Mouse (Mus musculus) embryo, embryonic 11.5 days (tissue): ENCODE results near the gene Ascl1.

ENCODE experiments used
- DNase-seq: peaks from one replicate; pipeline ENCODE4 v3.0.0-alpha.2; 2012; ENCODE audit warnings: low read depth, low spot score

Gene Ascl1

DNA sequence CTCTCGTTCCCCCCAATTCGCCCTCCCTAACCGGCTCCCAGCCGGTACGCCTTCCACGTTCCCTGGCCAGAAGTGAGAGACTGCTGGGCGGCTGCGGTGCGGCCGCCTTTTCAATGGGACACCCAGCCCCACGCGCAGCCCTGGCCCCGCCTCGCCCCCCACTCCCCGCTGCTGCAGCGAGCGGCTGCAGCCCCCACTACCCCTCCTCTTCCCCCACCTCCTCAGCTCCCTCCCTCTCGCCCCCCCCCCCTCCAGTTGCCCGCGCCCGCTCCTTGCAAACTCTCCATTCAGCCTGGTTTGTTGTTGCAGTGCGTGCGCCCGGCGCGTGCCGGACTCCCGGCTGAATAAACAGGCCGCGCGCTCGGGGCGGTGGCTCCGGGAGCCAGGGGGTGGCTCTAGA, at the start of gene Ascl1:
TSS of gene Ascl1 (minus strand) at position 85 of the 400 bp plus-strand sequence.
- no peak for DNase-seq

- DNase-seq, result no peak
Measured at GRCm38 (mm10) chr10:87534172-87534571, 40.7 kb upstream of the Ascl1 start.

DNA sequence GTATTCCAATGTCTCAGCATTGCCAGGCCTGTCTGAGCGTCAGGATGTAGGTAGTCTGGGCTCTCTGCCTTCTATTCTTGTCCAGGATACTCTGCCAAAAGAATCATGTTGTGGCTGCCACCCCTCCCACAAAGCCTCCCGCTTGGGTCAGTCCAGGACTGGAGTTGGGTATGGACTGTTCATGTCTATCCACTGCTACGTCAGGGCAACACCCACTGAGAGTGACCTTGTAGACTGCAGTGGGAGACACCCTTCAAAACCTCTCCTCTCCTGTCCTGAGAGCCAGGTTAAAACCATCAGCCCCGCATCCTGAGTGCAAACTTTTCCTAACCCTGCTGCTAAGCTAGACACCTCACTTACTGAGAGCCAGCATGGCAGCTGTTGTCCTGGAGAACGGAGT, 28.2 kb upstream of the Ascl1 start, which contains the start of gene Pah:
TSS of gene Pah (plus strand) at position 150 of the 400 bp plus-strand sequence.
- DNase-seq, result no peak

- DNase-seq, result no peak
Measured at GRCm38 (mm10) chr10:87520401-87521116, 27.1 kb upstream of the Ascl1 start.

GRCm38 (mm10) chr10:87518585-87518984, 25.1 kb upstream of the Ascl1 start:
- DNase-seq, result no peak

- DNase-seq, result no peak
Measured at GRCm38 (mm10) chr10:87513052-87513451, 19.6 kb upstream of the Ascl1 start.

DNA sequence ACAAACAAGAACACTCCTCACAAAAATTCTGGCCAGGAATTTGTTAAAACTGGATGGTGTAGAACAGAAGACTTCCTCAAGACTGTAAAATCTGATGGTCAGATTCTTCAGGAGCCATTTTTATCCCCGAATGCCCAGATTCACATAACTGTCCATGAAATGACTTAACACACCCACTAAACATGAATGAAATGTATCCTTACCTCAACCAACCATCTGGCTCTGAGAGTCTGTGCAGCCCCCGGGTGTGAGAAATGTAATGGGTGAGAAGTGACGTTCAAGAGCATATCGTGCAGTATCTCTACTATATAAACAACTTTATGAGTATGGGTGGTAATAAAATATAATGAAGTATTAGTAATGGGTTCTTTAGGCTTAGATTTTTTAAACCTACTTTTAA, 15.1 kb upstream of the Ascl1 start:
- no peak for DNase-seq

DNA sequence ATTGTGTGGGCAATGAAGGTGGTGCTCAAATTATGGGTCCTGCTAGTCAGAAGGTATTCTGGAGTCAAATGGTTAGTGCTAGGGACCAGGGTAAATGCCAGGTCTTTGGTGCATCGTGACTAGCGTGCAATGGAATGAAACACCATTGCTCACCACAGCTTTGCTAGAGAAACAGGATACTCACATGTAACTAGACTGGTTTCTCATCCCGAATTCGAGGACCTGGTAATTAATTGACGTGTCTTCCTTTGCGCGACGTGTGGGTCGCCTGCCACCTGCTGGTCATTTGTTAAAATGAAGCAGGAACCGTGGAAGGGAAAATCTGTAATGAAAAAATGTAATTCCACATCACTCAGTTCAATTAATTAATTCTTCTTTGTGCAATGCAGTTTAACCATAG, 10.5 kb upstream of the Ascl1 start:
- DNase-seq, result no peak

DNA sequence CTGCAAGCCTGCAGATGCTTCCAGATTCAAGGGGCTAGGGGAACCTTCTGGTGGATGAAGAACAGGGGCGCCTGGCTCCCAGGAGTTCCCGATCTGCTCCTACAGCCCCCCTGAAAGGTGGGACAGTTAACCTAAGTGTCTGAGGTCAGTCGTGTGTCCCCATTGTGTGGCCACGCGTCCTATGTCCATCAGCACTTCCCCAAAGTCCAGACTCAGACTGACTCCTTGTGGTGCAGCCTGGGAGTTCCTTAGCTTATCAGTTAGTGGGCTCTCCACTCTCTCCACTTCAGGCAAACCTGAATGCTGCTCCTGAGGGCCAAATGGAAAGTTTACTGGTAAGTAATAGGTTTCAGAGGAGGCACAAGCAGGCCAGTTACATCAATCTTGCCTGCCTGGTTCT, 8.8 kb upstream of the Ascl1 start:
- DNase-seq, result no peak

- no peak for DNase-seq
Measured at GRCm38 (mm10) chr10:87501659-87502042, 8.2 kb upstream of the Ascl1 start.

- DNase-seq, result no peak
Measured at GRCm38 (mm10) chr10:87500926-87501658, 7.6 kb upstream of the Ascl1 start.

GRCm38 (mm10) chr10:87497056-87497455, 3.6 kb upstream of the Ascl1 start:
- no peak for DNase-seq

GRCm38 (mm10) chr10:87494596-87494995, 1.1 kb upstream of the Ascl1 start:
- DNase-seq, result no peak

DNA sequence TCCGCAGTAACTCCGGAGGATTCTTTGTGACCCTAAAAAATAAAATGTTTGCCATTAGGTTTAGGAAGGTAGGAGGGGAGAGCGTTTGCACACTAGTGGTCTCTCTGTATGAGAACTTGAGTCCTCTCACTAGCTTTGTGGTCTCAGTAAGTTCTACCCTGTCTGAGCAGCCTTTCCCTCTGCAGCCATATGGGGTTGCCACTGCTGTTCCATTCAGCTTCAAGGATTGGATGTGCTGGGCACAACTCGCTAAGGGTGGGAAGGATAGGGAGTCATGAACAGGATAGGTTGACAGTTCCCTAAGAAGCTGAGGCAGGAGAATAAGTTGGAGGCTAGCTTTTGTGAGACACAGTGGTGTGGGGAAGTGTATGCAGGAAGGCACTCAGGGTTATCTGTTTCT, 716 bp upstream of the Ascl1 start:
- no peak for DNase-seq

DNA sequence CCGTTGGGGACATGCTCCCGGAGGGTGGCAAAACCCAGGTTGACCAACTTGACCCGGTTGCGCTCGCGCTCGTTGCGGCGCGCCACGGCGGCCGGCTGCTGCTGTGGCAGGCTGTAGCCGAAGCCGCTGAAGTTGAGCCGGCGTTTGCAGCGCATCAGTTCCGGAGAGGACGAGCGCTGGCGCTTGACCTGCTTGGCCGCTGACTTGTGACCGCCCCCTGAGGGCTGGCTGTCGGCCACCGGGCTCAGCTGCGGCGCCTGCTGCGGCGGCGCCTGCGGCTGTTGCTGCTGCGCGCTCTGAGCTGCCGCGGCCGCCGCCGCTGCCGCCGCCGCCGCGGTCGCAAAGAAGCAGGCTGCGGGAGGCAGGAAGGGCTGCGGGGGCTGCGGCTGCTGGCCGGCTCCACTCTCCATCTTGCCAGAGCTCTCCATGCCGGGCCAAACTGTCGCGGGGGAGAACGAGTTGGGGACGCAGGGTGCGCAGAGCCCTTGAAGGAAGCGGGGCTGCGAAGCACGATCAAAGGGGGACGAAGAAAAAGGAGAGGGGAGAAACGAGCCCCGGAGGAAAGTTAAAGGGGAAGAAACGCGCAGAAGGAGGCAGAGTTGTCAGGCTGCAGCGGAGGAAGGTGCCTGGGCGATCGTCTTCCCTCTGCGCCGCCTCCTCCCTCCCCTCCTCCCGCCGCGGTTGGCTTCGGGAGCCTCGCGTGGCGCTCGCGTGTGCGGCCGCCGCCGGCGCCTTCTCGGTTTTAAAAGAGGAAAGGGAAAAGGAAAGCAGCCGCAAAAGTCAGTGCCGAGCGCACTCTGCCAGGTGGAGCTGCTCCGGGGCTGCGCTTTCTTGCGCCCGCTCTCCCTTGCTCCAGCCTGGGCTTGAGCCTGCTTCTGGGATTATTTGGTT, 554 bp downstream of the Ascl1 start:
- no peak for DNase-seq

GRCm38 (mm10) chr10:87492332-87492660, 1.2 kb downstream of the Ascl1 start:
- DNase-seq, result no peak

DNA sequence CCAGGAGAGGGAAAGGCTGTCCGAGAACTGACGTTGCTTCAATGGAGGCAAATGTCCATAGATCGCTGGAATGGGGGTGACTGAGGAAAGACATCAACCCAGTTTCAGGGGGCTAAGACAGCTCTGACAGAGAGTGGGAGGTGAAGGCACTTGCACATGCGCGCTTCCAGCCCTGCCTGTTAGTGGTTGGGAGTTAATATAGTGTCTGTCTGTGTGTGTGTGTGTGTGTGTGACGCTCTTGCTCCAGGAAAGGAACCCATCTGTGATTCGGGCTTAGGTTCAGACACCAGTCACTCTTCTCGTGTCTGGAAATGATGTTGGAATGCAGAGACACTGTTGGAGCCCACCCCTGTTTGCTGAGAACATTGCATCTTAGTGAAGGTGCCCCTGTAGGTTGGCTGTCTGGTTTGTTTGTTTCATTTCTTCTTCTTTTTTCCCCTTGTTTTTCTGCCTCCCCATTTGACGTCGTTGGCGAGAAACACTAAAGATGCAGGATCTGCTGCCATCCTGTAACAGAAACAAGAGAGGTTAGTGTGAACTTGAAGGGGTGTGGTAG, 1.9 kb downstream of the Ascl1 start:
- no peak for DNase-seq

GRCm38 (mm10) chr10:87490328-87490727, 3.1 kb downstream of the Ascl1 start:
- DNase-seq, result no peak

GRCm38 (mm10) chr10:87489246-87490009, 4.0 kb downstream of the Ascl1 start:
- no peak for DNase-seq

GRCm38 (mm10) chr10:87488429-87489145, 4.9 kb downstream of the Ascl1 start:
- no peak for DNase-seq
